Mouse (Mus musculus): ENCODE measurements around the gene Spats1.

The Spats1 gene

DNA sequence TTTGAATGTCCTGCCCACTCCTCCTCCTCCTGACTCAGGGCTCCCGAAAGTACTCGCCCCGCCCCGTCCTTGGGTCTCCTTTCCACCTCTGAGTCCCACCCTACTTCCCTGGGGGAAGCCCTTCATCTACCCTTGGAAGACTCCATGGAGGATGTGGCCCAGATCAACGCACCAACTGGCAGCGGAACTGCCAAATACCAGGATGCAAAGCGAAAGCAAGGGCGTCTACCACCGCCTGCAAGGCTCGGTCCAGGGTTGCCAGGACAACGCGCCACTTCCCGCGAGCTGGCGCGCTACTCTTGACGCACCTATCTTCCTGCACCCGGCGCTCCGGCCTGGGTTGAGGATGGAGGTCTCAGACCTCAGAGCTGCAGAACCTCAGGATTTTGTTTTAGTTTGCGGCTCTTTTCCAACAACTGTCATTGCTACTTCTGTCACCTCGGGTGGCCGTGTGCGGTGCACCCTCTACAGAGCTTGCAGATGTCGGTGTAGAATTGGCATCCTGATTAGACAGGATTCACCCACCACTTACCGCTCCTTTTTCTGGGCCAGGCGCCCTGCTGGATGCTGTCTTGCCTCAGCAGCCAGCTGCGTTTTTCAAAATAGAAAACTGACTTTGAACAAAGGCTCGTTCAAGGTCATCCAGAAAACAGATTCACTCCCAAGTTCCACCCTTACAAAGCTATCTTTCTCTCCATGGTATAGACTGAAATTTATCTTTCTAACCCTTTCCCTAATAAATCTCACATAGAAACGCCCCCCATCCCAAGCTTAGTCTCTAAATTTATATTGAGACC lies at the start of gene Spats1:
TSS of gene Spats1 (minus strand) at position 747 of the 797 bp plus-strand sequence.
- peak; percentile 67 for DNase-seq (ENCODE audit: low spot score)

DNA sequence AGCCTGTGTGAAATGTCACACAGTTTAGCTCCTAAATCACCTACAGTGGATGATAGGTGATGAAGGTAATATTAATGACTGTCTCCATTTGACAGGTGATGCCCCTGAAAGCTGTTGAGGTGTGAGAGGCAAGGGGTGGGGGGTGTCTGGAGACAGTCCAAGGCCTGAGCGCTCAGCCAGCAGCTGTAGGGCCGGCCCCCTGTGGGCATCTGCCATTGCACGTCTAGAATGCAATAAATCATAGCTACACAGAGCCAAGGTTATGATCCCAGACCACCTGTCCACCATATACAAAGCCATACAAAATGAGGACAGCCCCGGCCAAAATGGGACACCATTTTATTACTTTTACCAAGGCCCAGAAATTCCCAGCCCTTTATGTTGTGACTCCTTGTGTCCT lies 49.7 kb upstream of the Spats1 start:
- DNase-seq (ENCODE audit: low spot score), result no peak

- DNase-seq (ENCODE audit: low spot score), result no peak
These were observed 48.0 kb upstream of the Spats1 start, which contains the start of gene Tcte1 for GRCm38 (mm10) chr17:45523263-45523662. Gene Tcte1, plus strand, starts transcription at chr17:45523434.

DNA sequence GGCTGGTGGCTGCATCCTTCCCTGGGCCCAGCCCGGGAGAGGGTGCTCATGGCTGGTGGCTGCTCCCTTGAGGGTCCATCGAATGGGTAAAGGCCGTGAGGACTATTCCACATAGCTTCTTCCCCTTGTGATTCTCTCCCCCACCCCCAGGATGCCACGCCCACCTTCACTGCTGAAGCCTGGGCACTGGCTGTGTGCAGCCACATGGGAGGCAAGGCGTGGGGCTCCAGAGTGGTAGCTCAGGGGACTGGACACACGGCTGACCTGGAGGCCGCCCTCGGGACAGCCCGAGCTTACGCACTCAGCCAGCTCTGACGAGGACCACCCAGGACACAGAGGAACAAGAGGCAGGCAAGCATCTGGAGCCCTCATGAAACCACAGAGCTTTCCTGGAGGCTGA lies 44.9 kb upstream of the Spats1 start:
- no peak for DNase-seq (ENCODE audit: low spot score)

GRCm38 (mm10) chr17:45518766-45519475 lies 43.7 kb upstream of the Spats1 start:
- no peak for DNase-seq (ENCODE audit: low spot score)

DNA sequence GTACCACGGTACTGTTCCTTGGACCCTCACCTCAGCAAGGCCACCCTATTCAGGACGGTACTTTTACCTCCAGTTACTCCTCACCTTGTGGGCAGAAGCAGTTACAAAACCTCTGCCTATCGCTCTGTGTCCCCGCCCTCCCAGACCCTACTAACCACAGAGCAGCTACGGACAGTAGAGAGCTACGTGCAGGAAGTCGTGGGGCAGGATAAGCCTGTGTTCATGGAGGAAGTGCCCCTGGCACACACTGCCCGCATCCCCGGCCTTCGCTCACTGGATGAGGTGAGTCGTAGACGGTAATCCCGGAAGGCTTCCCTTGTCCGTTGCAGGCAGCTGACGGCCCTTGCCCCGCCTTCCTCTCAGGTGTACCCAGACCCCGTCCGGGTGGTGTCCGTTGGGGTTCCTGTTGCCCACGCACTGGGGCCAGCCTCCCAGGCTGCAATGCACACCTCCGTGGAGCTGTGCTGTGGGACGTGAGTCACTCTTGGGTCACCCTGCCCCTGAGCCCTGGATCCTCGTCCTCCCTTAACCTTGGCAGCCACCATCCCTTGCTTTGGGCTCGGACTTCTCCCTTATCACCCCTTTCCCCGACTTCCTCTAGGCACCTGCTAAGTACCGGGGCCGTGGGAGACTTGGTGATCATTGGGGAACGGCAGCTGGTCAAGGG lies 42.5 kb upstream of the Spats1 start:
- DNase-seq (ENCODE audit: low spot score), result no peak

- DNase-seq (ENCODE audit: low spot score), result no peak
These were observed 41.9 kb upstream of the Spats1 start for GRCm38 (mm10) chr17:45517135-45517534.

DNA sequence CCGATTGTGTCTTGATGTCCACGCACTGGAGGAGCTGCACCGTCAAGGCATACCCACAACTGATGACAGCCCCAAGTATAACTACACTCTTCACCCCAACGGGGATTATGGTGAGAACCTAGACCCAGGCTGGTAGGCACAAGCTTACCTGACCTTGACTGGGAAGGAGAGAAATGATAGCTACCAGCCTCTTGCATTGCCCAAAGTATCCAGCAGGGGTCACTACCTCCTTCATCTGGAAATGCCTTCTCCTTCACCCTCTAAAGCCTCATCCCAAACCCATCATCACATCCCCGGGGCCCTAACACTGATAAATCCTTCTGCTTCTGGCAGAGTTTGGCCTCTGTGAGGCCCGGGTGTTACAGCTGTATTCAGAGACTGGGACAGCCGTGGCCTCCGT lies 41.3 kb upstream of the Spats1 start:
- peak; percentile 64 for DNase-seq (ENCODE audit: low spot score)

GRCm38 (mm10) chr17:45515806-45516205 lies 40.6 kb upstream of the Spats1 start:
- no peak for DNase-seq (ENCODE audit: low spot score)

GRCm38 (mm10) chr17:45515204-45515726 lies 40.0 kb upstream of the Spats1 start:
- DNase-seq (ENCODE audit: low spot score), result no peak

- no peak for DNase-seq (ENCODE audit: low spot score)
These were observed 36.5 kb upstream of the Spats1 start for GRCm38 (mm10) chr17:45511757-45512156.

- DNase-seq (ENCODE audit: low spot score), result no peak
These were observed 35.7 kb upstream of the Spats1 start for GRCm38 (mm10) chr17:45510871-45511270.

DNA sequence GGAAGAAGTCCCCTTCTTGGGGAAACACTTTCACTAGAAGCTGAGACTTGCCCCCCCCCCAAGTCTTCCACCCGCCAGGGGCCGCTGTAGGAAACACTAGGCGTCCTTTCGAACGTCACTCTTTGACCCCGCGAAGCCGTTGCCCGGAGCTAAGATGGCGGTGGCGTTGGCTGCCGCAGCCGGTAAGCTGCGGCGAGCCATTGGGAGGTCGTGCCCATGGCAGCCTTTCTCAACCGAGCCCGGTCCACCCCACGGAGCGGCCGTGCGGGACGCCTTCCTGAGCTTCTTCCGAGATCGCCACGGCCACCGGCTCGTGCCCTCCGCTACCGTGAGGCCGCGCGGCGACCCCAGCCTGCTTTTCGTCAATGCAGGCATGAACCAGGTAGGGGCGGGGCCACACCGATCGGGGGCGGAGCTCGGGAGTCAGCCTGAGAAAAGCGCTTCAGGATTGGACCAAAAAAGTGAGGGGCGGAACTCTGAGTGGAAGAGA lies 31.5 kb upstream of the Spats1 start, which contains the start of gene Aars2:
TSS of gene Aars2 (plus strand) at position 142 of the 490 bp plus-strand sequence.
- DNase-seq (ENCODE audit: low spot score), result peak; percentile 83

DNA sequence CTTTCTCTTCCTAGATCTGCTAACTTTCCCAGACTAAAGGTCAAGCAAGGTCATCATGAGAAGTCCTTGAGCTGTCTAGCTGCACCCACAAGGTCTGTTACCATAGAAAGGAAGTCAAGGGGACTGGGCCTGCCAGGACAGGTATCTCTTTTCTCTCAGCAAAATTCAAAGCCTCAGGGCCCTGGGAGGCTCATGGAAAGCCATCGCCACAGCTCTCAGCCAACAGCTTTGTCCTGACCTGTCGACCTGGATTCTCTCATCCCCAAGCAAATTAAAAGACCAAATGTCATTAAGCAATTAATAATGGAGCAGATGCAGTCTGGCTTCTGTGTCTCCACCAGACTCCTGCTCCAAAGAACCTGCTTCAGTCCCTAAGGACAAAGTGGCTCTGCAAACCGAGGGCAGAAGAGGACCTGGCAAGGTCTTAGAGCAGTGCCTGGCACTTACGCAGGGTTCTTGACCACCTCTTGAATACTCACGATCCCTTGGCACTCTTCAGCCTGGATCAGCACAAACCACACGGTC lies 30.8 kb upstream of the Spats1 start:
- no peak for DNase-seq (ENCODE audit: low spot score)

DNA sequence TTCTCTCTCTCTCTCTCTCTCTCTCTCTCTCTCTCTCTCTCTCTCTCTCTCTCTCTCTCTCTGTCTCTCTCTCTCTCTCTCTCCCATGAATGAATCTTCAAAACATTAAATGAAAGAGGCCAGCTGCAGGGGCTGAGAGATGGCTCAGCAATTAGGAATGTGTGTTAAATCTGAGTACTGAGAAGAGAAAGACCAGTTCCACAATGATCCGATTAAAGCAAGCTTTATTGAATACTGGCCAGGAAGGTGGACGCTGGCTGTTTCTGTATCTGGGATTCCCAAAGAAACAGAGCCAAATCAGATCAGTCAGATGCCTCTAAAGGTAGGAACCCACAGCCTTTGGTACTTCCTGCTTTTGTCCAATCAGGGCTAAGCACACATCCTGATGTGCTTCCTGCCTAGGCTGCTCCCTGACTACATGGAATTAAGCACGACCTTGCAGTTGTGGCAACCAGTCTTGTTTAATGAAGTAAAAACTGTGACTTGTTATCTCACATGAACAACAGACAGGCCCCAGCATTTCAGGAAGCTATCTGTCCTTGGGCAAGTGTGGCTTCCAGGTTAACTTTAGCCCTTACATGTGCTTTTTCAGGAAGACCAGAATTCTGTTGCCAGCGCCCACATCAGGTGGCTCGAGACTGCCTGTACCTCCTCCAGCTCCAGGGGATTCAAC lies 28.2 kb upstream of the Spats1 start:
- DNase-seq (ENCODE audit: low spot score), result no peak

DNA sequence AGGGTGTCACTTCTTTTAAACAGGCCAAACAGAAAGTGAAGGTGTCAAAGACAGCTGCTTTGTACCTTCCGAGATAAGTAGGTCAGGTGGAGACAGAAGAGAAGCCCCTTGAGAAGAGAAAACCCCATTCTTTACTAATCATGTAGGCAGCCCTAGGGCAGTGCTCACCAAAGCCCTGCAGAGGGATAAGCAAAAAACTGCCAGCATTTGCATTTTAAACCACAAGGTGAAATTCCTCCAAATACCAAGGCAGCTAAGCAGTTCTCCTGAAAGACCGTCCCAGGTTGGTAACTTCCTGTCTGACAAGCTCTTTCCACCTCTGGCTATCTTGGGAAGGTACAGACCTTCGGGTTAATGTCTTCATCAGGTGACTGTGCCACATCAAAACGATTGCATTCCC lies 27.1 kb upstream of the Spats1 start:
- DNase-seq (ENCODE audit: low spot score), result no peak

GRCm38 (mm10) chr17:45500981-45501380 lies 25.8 kb upstream of the Spats1 start:
- no peak for DNase-seq (ENCODE audit: low spot score)

DNA sequence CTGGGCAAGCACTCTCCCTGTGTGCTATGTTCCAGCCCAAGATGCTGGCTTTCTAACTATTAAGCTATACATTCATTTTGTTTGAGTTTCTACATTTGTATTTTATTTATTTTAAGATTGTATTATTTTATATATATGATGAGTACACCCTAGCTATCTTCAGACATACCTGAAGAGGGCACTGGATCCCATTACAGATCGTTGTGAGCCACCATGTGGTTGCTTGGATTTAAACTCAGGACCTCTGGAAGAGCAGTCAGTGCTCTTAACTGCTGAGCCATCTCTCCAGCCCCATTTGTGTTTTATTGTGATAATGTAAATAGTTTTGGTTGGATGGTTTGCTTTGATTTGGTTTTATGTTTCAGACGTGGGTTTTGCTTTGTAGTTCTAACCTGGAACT lies 24.3 kb upstream of the Spats1 start:
- DNase-seq (ENCODE audit: low spot score), result no peak

DNA sequence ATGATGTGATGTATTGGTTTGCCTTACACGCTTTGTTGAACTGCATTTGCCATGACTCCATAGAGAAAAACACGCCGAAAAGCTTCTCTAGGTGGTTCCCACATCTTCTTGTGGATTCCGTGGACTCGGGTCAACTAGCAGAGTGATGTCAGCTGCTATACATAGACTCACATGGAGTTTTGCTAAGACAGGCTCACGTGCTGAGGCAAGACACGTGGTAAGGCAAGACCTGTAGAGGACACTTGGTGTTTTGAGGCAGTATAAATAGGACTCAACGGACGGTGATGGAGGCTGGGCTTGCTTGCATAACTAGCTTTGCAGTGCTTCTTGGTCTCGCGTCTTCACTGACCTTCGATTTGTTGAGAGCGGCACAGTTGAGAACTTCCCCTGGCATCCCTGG lies 23.2 kb upstream of the Spats1 start:
- DNase-seq (ENCODE audit: low spot score), result no peak

DNA sequence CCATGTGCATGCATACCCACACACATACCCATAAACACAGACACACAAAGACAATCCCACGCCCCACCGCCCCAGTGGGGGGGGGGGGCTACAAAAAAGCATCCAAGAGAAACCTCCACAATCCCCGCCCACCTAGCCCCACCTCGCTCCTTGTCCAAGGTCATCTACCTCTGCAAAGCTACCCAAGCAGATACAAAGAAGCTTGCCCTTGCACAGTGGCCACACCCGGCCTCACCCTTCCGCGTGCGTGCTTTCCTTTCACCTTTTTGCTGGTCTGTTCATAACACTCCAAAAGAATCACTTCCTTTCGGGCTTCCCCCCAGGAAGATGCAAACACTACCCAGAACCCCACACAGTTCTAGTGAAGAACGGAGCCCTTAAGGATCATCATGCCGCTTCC lies 20.2 kb upstream of the Spats1 start:
- no peak for DNase-seq (ENCODE audit: low spot score)

DNA sequence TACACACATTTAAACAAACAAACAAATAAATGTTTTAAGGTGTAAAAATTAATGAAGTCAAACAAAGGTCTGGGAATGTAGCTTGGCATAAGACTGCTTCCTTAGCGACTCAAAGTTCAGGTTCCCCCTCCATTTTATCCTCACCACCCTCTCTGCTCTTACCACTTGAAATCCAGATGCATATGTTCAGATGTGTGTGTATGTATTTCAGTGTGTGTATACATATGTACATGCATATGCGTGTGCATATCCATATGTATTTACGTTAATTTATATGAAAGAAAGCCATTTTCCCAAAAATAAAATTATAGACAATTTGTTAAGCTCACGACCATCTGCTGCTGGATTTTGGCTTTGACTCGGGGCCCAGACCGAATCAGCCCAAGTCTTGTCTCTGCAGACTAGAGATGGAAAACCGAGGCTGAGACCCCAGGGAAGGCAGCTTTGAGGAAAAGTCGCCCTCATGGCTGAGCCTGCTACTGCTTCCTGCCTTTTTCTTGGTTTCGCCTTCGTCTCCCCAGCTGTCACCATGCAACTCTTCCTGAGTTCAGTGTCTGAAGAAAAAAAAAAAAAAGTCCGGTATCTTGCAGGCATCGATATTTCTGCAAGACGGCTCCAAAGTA lies 15.4 kb upstream of the Spats1 start:
- no peak for DNase-seq (ENCODE audit: low spot score)
